Mouse (Mus musculus): ENCODE results near the gene Slc22a21. TPM values are rescaled to one million over a fixed set of nuclear protein-coding genes. Genes with fewer than 3 reads are reported as not detected.

The Slc22a21 gene
- total RNA-seq, 2 experiments from 2014 or later: 1.5 to 1.9 TPM

DNA sequence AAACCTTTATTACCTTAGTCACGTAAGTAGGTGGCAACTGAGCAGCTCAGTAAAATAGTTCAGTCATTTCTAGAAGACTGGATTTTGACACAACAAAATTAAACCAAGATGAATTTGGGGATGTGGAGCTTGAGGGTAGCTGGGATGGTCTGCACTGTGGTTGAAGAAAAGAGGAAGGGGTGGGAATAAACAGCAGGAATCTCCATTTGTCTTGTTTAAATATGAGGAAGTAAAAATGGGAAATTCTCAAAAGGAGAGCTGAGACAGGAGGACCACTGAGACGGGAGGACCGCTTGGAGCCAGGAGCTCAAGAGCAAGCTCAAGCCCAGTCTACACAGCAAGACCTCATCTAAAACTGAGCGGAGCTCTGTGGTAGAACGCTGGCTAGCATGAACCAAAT, 53.8 kb downstream of the Slc22a21 start:
- intact Hi-C loops (cut with DNase I): no loop called here
- DNase-seq (ENCODE audit: low spot score): no peak

DNA sequence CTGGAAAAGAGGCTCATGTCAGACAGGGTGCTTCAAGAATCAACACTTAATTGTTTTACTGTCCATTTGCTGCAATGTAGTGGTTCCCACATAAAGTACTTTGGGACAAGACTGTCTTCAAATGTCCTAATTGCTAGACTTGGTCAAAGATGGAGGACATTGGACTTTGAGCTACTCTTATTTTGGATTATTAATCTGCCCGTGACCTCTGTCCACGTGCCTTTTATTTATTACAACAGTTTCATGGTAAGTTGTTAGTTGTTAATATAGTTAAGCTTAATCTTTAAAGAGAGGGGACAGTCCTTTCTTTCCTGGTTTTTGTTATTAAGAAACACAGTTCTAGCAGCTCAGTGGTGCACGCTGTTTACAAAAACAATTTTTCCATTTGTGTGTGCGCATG, 61.3 kb downstream of the Slc22a21 start:
- DNase-seq (ENCODE audit: low spot score): no peak
- intact Hi-C loops (cut with DNase I): no loop called here

- no peak for DNase-seq (ENCODE audit: low spot score)
- intact Hi-C loops (cut with DNase I): no loop called here
Observed at GRCm38 (mm10) chr11:53911011-53911410, 69.1 kb downstream of the Slc22a21 start.

- no peak for DNase-seq (ENCODE audit: low spot score)
Observed at GRCm38 (mm10) chr11:53908686-53909085, 71.4 kb downstream of the Slc22a21 start.

DNA sequence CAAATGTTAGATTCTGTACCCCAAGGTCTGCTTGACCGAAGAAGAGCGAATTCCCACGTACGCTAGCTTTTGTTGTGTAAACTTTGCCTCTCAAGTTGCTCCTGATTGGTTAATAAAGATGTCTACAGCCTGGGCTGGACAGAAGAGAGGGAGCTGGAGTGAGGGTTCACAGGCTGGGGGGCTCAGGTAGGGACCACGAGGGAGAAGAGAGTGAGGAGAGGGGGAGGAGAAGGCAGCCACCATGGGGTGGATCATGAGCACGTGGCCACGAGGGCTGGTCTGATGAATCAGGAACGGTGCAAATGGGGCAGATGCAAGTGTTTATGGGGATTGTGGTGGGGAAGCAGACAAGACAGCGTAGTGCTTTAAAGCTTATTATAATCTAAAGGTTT, 75.6 kb downstream of the Slc22a21 start:
- no peak for DNase-seq (ENCODE audit: low spot score)
- intact Hi-C loops (cut with DNase I): no loop called here

More at GRCm38 (mm10) chr11:53908686-53909085, 71.4 kb downstream of the Slc22a21 start:
- intact Hi-C loops (cut with DNase I): no loop called here

DNA sequence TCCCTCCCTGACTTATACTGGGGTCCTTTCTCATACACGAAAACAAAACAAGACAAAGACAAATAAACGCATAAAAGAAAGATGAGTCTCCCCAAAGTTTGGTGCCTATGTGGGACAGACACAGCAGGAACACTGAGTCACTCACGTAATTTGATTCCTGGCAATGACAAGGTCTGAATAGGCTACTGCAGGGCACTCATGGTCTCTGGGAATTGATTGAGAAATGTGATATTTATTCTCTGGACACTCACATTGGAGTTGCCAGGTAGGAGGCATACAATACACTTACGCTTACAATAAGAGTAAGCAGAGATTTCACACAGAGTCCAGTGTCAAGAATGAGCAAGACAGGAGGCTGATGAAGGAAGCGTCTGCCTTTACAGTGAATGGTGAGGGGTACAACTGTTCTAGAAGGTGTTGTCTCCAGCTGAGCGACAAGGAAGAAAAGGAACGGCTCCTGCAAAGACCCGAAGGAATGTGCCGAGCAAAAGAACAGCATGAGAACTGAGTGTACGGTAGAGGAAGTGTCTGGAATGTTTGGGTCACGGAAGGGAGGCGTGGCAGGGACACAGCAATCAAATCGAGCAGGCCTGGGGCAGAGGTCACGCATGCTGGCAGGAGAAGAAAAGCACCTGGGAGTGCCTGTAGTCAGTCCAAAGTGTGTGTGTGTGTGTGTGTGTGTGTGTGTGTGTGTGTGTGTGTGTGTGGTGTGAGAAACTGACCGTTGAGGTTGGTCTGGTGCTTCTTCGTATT, 76.2 kb downstream of the Slc22a21 start:
- no peak for DNase-seq (ENCODE audit: low spot score)
- intact Hi-C loops (cut with DNase I): no loop called here

DNA sequence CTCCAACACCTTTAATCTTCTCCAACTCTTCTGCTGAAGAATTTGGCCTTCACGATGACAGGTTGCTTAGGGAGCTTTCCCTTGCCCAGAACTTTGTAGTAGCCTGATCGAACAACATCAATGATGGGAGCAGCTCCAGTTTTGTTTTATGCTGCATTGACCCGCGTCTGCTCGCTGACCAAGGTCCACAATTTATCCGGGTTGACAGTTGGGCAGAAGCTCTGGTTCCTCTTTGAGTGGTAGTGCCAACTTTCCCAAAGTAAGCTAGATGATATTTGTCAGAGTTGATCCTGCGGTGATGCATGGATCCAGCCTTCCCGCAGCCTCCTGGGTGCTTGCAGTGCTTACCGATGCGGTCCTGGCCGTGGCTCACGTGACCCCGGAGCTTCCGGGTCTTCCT, 77.4 kb downstream of the Slc22a21 start:
- intact Hi-C loops (cut with DNase I): no loop called here

DNA sequence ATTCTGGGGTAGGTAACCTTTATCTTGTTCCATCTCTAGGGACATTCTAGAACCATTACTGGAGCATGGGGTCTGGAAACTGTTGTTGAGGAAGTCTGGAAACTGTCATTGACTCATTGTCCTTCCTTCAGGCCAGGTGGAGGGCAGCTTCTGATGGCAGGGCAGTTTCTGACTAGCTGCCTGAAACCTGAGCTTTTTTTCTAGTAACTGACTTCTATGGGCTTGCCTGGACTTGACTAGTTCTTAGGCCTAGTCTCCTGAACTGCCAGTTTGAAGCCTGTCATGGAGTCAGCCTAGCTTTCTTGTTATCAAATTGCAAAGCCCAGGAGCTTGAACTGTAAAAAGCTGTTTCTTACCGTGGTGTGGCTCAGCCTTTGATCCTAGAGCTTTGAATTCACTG, 79.1 kb downstream of the Slc22a21 start:
- no peak for DNase-seq (ENCODE audit: low spot score)
- intact Hi-C loops (cut with DNase I): no loop called here

More for the DNA sequence above, 77.4 kb downstream of the Slc22a21 start:
- no peak for DNase-seq (ENCODE audit: low spot score)

DNA sequence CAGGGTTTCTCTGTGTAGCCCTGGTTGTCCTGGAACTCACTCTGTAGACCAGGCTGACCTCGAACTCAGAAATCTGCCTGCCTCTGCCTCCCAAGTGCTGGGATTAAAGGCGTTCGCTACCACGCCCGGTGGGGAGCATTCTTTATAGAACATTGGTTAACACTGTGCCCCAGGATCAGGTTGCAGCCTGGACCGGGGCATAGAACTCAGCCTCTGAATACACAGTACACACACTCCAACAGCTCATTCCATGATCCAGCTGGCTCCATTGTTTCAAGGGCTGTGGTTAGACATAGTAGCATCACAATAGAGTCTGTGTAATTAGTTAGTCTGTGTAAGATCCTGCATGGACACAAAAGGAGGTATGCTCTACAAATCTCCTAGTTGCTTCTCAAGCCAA, 80.2 kb downstream of the Slc22a21 start:
- DNase-seq (ENCODE audit: low spot score): no peak
- intact Hi-C loops (cut with DNase I): no loop called here

Other genes starting within 250 kb of the Slc22a21 start
- 10 to 100 TPM; 13.7 to 21.1 TPM for gene Irf1, start 210.3 kb downstream of the Slc22a21 start, total RNA-seq (2021)
- under 1 TPM in 1 of 2 experiments, not detected in 1; 0.31 TPM for gene Gm17334, start 207.1 kb downstream of the Slc22a21 start, total RNA-seq (2021)
- 1 to 10 TPM; 1.3 to 1.7 TPM for gene Gm12216, start 121.1 kb downstream of the Slc22a21 start, total RNA-seq (2021)
- gene Slc22a5, start 88.7 kb downstream of the Slc22a21 start, total RNA-seq (2021): 10 to 100 TPM; 21.9 to 25.9 TPM
- 1 to 10 TPM; 5.0 to 5.7 TPM for gene Slc22a4, start 47.8 kb upstream of the Slc22a21 start, total RNA-seq (2021)
- gene Pdlim4, start 88.7 kb upstream of the Slc22a21 start, total RNA-seq (2021): 10 to 100 TPM; 34.4 to 42.1 TPM
- gene P4ha2, start 119.8 kb upstream of the Slc22a21 start, total RNA-seq (2021): 10 to 100 TPM; 56.6 to 61.7 TPM